Mouse (Mus musculus) CH12.LX (cell line): ENCODE measurements around the gene Klk7.

Experiments
- CHD2 ChIP-seq: IDR thresholded peaks from 2 replicates; pipeline ENCODE4 v1.6.1; 2011; ENCODE audit warnings: low read length, improper control_type of control experiment
- CTCF ChIP-seq, 2 experiments: IDR thresholded peaks in 1 of 2; conservative IDR thresholded peaks in 1 of 2; 2 replicates each; pipeline ENCODE4 v1.5.1; 2011 to 2012; ENCODE audit warnings: low read depth in 2 of 2, low read length in 2 of 2, improper control_type of control experiment in 1 of 2, inconsistent platforms in 1 of 2, mild to moderate bottlenecking in 1 of 2, moderate library complexity in 1 of 2
- E2F4 ChIP-seq: IDR thresholded peaks from 2 replicates; pipeline ENCODE4 v1.6.1; 2011; ENCODE audit warnings: low read depth, low read length, improper control_type of control experiment; ENCODE audit not compliant: insufficient replicate concordance
- HCFC1 ChIP-seq: IDR thresholded peaks from 2 replicates; pipeline ENCODE4 v1.6.1; 2012; ENCODE audit warnings: low read depth, mild to moderate bottlenecking, inconsistent platforms, low read length, improper control_type of control experiment
- KAT2A ChIP-seq: IDR thresholded peaks from 2 replicates; pipeline ENCODE4 v1.6.1; 2012; ENCODE audit warnings: low read length, improper control_type of control experiment, inconsistent platforms; ENCODE audit not compliant: insufficient replicate concordance
- NELFE ChIP-seq: IDR thresholded peaks from 2 replicates; pipeline ENCODE4 v1.6.1; 2011; ENCODE audit warnings: low read depth, low read length, improper control_type of control experiment
- POLR2A ChIP-seq: IDR thresholded peaks from 2 replicates; pipeline ENCODE4 v1.6.1; 2011; ENCODE audit warnings: low read depth, mild to moderate bottlenecking, improper control_type of control experiment, low read length
- POLR2AphosphoS2 ChIP-seq: IDR thresholded peaks from 2 replicates; pipeline ENCODE4 v1.6.1; 2011; ENCODE audit warnings: low read depth, low read length, improper control_type of control experiment
- SIN3A ChIP-seq: IDR thresholded peaks from 2 replicates; pipeline ENCODE4 v1.6.1; 2012; ENCODE audit warnings: low read length, improper control_type of control experiment, inconsistent platforms
- SMC3 ChIP-seq: IDR thresholded peaks from 2 replicates; pipeline ENCODE4 v1.6.1; 2011; ENCODE audit warnings: low read depth, low read length, improper control_type of control experiment
- TCF12 ChIP-seq: IDR thresholded peaks from 2 replicates; pipeline ENCODE4 v1.6.1; 2014; ENCODE audit warnings: low read depth, mild to moderate bottlenecking, inconsistent platforms, low read length, improper control_type of control experiment
- ZMIZ1 ChIP-seq: IDR thresholded peaks from 2 replicates; pipeline ENCODE4 v1.6.1; 2012; ENCODE audit warnings: low read depth, mild to moderate bottlenecking, inconsistent platforms, low read length, improper control_type of control experiment

DNA sequence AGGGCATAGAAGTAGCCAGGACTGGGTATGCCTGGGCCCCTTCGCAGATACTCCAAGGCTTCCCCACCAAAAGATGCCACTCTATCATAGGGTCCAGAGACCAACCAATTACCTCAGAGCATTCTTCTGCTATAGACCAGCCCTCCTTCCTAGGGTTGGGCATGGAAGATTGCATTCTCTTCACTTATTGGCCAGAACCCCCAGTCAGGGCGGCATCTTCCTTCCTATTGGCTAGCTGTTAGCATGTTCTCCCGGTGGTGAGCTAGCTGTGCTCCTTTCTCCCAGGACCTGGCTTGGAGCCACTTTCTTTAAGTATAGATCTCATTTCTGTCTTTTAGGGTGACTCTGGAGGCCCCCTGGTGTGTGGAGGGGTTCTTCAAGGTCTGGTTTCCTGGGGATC, 38.2 kb upstream of the Klk7 start:
- TF ChIP-seq POLR2A = no peak
- TF ChIP-seq CTCF (conservative IDR thresholded peaks at IDR 0.05 in 1 of 2, IDR thresholded peaks at IDR 0.05 in 1 of 2; ENCODE audit: low read depth in 2 of 2, low read length in 2 of 2) = no peak
- no peak for TF ChIP-seq TCF12
- no peak for TF ChIP-seq SMC3
- TF ChIP-seq HCFC1 = no peak
- no peak for TF ChIP-seq KAT2A
- no peak for TF ChIP-seq ZMIZ1
- no peak for TF ChIP-seq POLR2AphosphoS2
- TF ChIP-seq CHD2 = no peak
- TF ChIP-seq SIN3A = no peak
- no peak for TF ChIP-seq NELFE
- no peak for TF ChIP-seq E2F4
